Mouse (Mus musculus) thymus, postnatal 14 days (tissue): ENCODE results near the gene Apobec1.
"Not testable (repeated sequence)": the region's sequence is repeated elsewhere in the genome, so short reads cannot be mapped to it uniquely, and the experiment has no call there.

Experiments
- DNase-seq: peaks from one replicate; pipeline ENCODE4 v3.0.0; 2021

The Apobec1 gene

DNA sequence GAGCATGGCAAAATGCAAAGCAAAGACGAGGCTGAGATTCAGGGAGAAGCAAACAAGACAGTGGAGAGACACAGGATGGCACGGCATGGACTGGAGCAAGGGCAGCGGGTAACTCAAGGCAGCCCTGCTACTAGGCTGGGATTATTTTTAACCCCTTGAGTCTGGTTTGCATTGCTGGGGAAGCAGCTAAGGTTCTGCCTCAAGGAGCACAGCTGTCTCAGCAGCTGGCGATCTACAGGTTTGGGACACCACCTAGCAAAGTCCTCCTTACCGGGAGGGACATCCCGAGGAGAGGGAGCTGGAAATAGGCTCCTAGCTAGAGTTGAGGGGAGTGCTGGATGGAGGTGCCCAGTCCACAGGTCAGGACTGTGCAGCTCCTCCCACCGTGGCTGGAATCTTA, 47.0 kb downstream of the Apobec1 start:
- no peak for DNase-seq

DNA sequence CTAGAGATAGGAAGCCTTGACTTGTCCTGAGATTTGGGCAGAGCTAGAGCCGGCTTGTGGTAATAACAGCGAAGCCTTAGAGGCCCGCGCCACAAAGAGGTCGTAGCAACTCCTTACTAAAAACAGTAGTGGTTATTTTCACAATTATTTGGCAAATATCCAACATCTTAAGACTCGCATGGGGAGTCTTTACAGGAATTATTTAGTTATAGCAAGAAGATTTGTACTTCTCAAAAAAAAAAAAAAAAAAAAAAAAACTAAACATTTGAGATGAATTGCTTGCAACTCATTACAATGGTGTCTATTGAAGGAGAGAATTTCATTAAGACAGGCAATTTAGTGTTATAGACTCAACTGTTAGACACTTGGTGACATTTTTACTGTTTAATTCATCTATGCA, 48.1 kb downstream of the Apobec1 start:
- DNase-seq = no peak

DNA sequence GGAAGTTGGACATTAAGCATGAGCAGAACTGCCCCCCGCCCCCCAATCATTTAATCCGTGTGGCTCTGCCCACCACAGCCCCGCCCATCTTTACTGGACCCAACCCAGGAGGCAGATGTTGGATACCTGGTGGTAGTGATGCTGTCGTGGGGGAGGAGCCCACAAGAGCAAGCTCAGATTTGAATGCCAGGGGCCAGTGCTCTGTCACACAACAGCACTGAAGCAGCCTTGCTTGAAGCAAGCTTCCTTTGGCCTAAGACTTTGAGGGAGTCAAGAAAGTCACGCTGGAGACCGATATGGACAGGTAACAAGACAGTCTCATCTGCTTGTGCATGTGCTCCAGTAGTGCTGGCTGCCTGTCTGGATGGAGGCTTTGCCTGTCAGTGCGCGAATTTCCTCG, 48.6 kb downstream of the Apobec1 start, which contains the start of gene Aicda:
Aicda (plus strand) TSS at position 196 of the 400 bp plus-strand sequence.
- DNase-seq = no peak

DNA sequence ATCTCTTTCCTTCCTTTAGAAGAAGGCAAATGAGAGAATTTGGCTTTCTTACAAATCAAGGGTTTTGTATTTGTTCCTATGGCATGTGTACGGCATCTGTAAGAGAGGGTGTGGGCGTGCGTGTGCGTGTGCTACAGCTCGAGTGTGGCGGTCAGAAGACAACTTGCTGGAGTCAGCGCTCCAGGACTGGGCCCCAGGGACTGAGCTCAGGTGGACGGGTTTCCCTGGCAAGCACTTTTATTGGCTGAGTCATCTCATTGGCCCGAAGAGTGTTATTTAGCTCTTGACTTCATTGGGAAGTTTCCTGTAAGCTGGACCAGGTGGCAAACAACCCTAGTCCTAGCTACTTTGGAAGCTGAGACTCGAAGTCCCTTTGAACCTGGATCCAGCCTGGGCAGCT, 56.3 kb downstream of the Apobec1 start:
- DNase-seq = no peak

DNA sequence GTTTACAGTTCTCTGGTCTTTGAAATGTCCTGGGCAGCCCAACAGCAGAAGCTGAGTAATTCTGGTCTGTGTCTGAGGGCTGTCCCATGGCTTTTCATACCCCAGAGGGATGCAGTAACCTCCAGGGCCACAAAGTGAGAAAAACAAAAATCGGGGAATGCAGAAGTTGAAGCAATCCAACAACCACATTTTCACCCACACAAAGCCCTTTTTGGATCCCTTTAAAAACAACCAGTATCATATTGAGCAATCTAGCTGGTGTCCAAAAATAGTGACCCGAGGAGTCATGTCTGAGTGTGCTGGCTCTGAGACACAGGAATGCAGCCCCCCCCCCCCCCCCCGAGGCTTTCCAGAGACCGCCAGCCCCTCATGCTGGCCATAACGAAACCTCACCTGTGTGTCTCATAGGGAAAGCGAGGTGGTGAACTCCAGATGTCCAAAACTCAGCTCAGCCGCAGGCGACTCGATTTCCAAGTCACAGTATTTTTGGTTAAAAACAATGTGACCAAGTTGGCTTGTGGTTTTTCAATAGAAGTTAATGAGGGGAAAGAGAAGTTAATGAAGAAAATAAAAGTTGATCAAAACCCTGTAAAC, 56.9 kb downstream of the Apobec1 start:
- no peak for DNase-seq

DNA sequence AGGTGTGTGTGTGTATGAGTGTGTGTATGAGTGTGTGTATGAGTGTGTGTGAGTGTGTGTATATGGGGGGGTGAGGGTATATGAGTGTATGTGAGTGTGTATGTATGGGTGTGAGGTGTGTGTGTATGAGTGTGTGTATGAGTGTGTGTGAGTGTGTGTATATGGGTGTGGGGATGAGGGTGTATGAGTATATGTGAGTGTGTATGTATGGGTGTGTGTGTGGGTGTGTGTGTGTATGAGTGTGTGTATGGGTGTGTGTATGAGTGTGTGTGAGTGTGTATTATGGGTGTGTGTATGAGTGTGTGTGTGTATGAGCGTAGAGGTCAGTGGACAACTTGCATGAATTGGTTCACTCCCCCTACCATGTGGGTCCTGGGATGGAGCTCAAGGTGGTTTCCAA, 57.6 kb downstream of the Apobec1 start:
- no peak for DNase-seq

DNA sequence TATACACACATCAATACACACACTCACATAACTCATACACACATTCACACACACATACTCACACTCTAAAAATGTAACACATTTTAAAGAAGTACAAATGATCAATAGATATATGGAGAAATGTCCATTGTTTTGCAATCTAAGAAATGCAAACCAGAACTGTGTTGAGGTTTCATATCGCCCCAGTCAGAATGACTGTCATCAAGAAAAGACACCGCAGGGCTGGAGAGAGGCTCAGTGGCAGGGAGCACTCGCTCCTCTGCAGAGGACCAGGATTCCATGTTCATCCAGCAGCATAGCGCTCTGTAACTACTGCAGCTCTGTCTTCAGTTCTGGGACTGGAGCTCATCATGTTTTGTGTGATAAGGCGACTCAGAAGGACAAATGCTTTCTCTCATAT, 58.7 kb downstream of the Apobec1 start:
- no peak for DNase-seq

DNA sequence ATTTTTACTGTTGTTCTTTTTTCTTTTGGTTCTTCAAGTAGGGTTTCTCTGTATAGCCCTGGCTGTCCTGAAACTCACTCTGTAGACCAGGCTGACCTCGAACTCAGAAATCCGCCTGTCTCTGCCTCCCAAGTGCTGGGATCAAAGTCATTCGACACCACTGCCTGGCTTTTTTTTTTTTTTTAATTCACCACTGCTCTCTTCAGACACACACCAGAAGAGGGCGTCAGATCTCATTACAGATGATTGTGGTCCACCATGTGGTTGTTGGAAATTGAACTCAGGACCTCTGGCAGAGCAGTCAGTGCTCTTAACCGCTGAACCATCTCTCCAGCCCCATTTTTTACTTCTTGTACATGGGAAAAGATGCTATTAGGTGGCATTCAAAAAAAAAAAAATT, 59.8 kb downstream of the Apobec1 start:
- DNase-seq = not testable (repeated sequence)

DNA sequence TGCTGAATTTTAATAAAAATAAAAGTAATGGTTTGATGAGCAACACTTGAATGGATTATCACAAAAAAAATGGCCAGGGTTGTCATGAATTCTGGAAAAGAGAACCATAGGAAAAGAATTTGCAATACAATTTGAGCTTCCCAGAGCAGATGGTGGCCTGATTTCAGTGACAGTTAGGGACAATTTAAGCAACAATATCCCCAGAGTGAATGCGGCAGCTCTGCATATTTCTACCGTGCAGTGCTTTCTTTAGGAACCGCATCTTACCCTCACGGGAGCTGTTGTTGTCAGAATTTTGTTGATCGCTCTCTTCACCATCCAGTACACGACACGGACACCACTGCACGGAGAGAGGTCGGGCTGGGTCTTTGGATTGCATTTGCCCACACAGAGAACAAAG, 62.7 kb downstream of the Apobec1 start:
- no peak for DNase-seq

DNA sequence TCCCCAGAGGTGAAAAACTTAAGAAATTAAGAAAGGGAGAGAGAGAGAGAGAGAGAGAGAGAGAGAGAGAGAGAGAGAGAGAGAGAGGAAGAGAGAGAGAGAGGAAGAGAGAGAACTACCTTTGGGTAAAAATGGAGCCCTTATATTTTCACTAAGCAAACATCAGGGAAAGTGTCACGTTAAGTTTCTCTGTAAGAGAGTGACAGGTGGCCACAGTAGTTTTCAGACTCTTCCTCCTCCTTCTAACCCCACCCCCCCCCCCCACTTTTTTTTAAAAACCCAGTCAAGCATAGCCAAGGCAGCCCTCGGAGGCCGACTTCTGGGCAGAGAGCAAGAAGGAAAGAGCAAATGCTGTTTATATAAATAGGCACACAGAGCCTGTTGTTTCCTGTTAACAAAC, 68.2 kb downstream of the Apobec1 start:
- DNase-seq = no peak

DNA sequence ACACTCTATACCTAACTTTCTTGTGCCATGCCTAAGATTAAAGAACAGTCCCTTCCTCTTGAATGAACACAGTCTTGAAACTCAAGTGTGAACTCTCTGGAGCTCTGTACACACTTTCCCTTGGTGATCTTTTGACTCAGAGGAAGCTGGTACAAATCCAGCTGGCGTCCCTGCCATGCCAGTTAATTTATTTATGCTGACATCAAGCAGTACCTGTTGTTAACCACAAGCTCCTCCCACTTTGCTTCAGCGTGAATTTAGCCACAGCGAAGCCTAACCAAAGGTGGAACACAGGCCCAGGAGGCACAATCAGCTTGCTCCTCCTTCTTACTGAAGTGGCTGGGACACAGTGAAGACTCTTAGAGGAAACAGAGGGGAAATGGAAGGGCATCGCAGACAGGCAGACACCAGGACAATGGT, 69.4 kb downstream of the Apobec1 start:
- peak; percentile 34 for DNase-seq

DNA sequence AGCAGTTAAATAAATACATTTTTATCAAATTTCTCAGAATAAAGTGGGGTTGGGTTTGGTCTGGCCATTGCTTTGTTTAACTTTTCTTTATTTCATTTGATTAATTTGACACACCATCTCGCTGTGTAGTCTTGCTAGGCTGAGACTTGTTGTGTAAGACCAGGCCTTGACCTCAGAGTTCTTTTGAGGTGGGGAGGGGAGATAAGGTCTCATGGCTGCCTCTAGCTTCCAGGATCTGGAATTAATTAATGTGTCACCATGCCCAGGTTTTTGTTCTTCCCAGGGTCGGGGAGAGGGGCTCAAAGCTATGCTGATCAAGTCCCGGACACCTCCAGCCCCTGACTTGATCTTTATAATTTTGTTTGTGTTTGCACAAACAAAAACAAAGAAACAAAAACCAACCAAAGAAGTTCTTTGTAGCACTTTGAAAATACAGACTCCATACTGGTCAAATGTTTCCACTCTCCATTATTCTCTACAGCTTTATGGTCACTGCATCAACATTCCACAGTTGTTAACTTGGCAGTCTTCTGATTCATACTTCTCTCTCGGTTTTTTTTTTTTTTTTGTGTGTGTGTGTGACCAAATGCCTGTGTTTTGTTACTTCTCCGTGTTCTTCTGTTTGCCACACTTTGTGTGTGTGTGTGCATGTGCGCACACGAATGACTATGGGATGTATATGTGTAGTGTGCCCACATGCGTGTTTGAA, 70.6 kb downstream of the Apobec1 start:
- no peak for DNase-seq

DNA sequence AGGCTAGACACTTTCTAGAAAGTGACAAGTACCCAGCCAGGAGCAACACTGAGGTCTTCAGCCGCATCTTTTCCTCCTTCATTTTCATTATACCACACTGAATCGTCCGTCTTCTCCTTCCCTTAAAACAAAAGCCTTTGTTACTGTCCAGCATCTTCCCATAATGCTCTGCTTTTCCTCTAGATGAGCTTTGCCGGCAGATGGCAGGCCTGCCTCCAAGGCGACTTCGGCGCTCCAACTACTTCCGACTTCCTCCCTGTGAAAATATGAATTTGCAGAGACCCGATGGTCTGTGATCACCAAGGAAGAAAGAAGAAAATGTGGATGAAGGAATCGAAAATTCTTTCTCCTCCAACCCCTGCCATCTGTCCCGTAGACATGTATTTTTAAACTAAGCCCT, 74.1 kb downstream of the Apobec1 start:
- DNase-seq = no peak
